Mouse (Mus musculus) erythroblast, embryonic 14.5 days (primary cell): Measurements from ENCODE around the gene Zmym5.

ENCODE experiments used
- GATA1 ChIP-seq: IDR thresholded peaks from 2 replicates; pipeline ENCODE4 v1.6.1; 2012; ENCODE audit warnings: low read length, inconsistent platforms, mixed read lengths
- TAL1 ChIP-seq: IDR thresholded peaks from 3 replicates; pipeline ENCODE4 v1.6.1; 2012; ENCODE audit warnings: low read length, inconsistent platforms, mixed read lengths

- TF ChIP-seq GATA1 (no peak), TAL1 (no peak)
Observed at GRCm38 (mm10) chr14:56751282-56751681, 60.2 kb downstream of the Zmym5 start.
